10 mouse cellular contexts compared by ENCODE assay signal in genomic region chr1:85922127-85922864, GRCm38 (mm10). TPM values are rescaled to one million over a fixed set of nuclear protein-coding genes. Genes with fewer than 3 reads are reported as not detected.
DNase-seq lines count a peak whose midpoint lies in the region; ATAC-seq and TF ChIP-seq lines count a peak whose summit lies in the region.
"Had no signal": no experiment of that assay in that cellular context is flagged by ENCODE, and none has a peak within 500 bp of the region (broad histone marks: within the 10 kb centered on the region; RNA-seq: fewer than 3 reads in every experiment).

No protein-coding gene starts in this region.

- whole genome bisulfite sequencing in hindbrain, postnatal 0 days: 27% methylated on average over 7 of the region's 7 CpGs

- no peak for TF ChIP-seq CTCF in left cerebral cortex, adult 2 months (IDR thresholded peaks at IDR 0.05)
- TF ChIP-seq CTCF in brain, embryonic 14.5 days (IDR thresholded peaks at IDR 0.05; ENCODE audit: borderline replicate concordance, extremely low read depth, insufficient read depth, insufficient read length): no peak
- TF ChIP-seq CTCF in hindbrain, postnatal 0 days (IDR thresholded peaks at IDR 0.05; ENCODE audit: low read depth): no peak

- H3K36me3 ChIP-seq in hindbrain, postnatal 0 days (ENCODE audit: insufficient read depth, low read length): no peaks in the 10 kb centered on the region
- H3K36me3 ChIP-seq: limb, embryonic 13.5 days had no signal

- TF ChIP-seq POLR2A in brain, embryonic 14.5 days (IDR thresholded peaks at IDR 0.05; ENCODE audit: borderline replicate concordance, extremely low read depth, insufficient read depth, insufficient read length, poor library complexity, severe bottlenecking): no peak

- ATAC-seq in hindbrain, postnatal 0 days: peak; percentile 82

- no peak overlapping the region for H3K4me2 ChIP-seq in hindbrain, postnatal 0 days (ENCODE audit: low read depth, low read length)
- H3K4me2 ChIP-seq: limb, embryonic 13.5 days had no signal

- DNase-seq in left cerebral cortex, adult 2 months (ENCODE audit: extremely low spot score in 1 of 2, low spot score in 2 of 2): no peak
- DNase-seq in left cerebral cortex, adult 11 months (ENCODE audit: low spot score): no peak
- DNase-seq in brain, embryonic 14.5 days (ENCODE audit: low read depth): peak; percentile 84
- peak; percentile 71 for DNase-seq in cerebellum, postnatal 10 days
- DNase-seq in hindbrain, postnatal 0 days (ENCODE audit: low spot score): peak; percentile 86
- no peak for DNase-seq in ovary, postnatal 14 days (ENCODE audit: low spot score)
- DNase-seq in urinary bladder, adult 2 months (ENCODE audit: low spot score): no peak
- DNase-seq: lung, postnatal 10 days had no signal

- H3K9ac ChIP-seq in hindbrain, postnatal 0 days (replicated peaks; ENCODE audit: low read length): no peak overlapping the region
- H3K9ac ChIP-seq: limb, embryonic 13.5 days had no signal

- H3K9me3 ChIP-seq in hindbrain, postnatal 0 days (ENCODE audit: low read length): no peaks in the 10 kb centered on the region

- no peaks in the 10 kb centered on the region; the same call in 1 of the 2 replicates for H3K27me3 ChIP-seq in hindbrain, postnatal 0 days (ENCODE audit: insufficient read depth, low read length)
- H3K27me3 ChIP-seq: limb, embryonic 13.5 days had no signal

- peaks cover 26% of the 10 kb centered on the region for H3K4me1 ChIP-seq in hindbrain, postnatal 0 days (ENCODE audit: insufficient read depth, low read length)

- no peak overlapping the region for H3K4me3 ChIP-seq in left cerebral cortex, adult 2 months
- H3K4me3 ChIP-seq in hindbrain, postnatal 0 days (ENCODE audit: low read length): no peak overlapping the region
- H3K4me3 ChIP-seq: limb, embryonic 13.5 days had no signal

- intact Hi-C loops in left cerebral cortex, adult 2 months (cut with DNase I): no loop called here

- H3K27ac ChIP-seq in left cerebral cortex, adult 2 months: peak overlapping the region; percentile 49
- peak overlapping the region; percentile 80 for H3K27ac ChIP-seq in hindbrain, postnatal 0 days
- H3K27ac ChIP-seq: limb, embryonic 13.5 days had no signal

RNA-seq across cellular contexts. Expression of gene 4933407L21Rik, which starts 6.0 kb away (rescaled TPM):
- 1 to 10 TPM; 5.5 to 7.2 TPM for total RNA-seq in left cerebral cortex, adult 2 months (2021)
- 6.9 and 7.5 TPM in 2 replicates for polyA plus RNA-seq in brain, embryonic 14.5 days (2012; rRNA removed)
- total RNA-seq in hindbrain, postnatal 0 days (2014; rRNA removed): 11.8 and 18.8 TPM in 2 replicates
- 12.3 and 13.9 TPM in 2 replicates for polyA plus RNA-seq in hindbrain, postnatal 0 days (2015; fragmentation: Nextera tagmentation; extraction: Ambion mirVana)
- polyA plus RNA-seq in urinary bladder, adult 2 months (2012; rRNA removed): 0.08 and 0.41 TPM in 2 replicates

RNA-seq across cellular contexts. Expression of gene Itm2c, which starts 28.2 kb away (rescaled TPM):
- 100 to 1,000 TPM; 714 to 742 TPM for total RNA-seq in left cerebral cortex, adult 2 months (2021)
- polyA plus RNA-seq in brain, embryonic 14.5 days (2012; rRNA removed): 160 and 168 TPM in 2 replicates
- total RNA-seq in hindbrain, postnatal 0 days (2014; rRNA removed): 329 and 336 TPM in 2 replicates
- 244 and 253 TPM in 2 replicates for polyA plus RNA-seq in hindbrain, postnatal 0 days (2015; fragmentation: Nextera tagmentation; extraction: Ambion mirVana)
- 160 and 190 TPM in 2 replicates for polyA plus RNA-seq in urinary bladder, adult 2 months (2012; rRNA removed)

RNA-seq across cellular contexts. Expression of gene Gpr55, which starts 38.5 kb away (rescaled TPM):
- under 1 TPM; 0.09 to 0.14 TPM for total RNA-seq in left cerebral cortex, adult 2 months (2021)
- polyA plus RNA-seq in brain, embryonic 14.5 days (2012; rRNA removed): 0.01 TPM in 1 of 2 replicates, not detected in the other
- 0.21 TPM in 1 of 2 replicates, not detected in the other for total RNA-seq in hindbrain, postnatal 0 days (2014; rRNA removed)
- polyA plus RNA-seq in hindbrain, postnatal 0 days (2015; fragmentation: Nextera tagmentation; extraction: Ambion mirVana): 0.14 and 0.15 TPM in 2 replicates
- polyA plus RNA-seq in urinary bladder, adult 2 months (2012; rRNA removed): 0.06 and 0.08 TPM in 2 replicates
- total RNA-seq: gastrocnemius, postnatal 4 days had no signal

Comparison
In these comparisons a context has a peak if more than half of its experiments do, and no peak if none do; other contexts are left out.
1. DNase-seq: peak in brain, embryonic 14.5 days (single experiment), cerebellum, postnatal 10 days (2 of 2) and hindbrain, postnatal 0 days (single experiment); none in left cerebral cortex, adult 2 months (0 of 2), left cerebral cortex, adult 11 months (single experiment), ovary, postnatal 14 days (single experiment) and urinary bladder, adult 2 months (single experiment).